Mouse (Mus musculus): ENCODE measurements around the gene Rabif. TPM values are rescaled to one million over a fixed set of nuclear protein-coding genes. Genes with fewer than 3 reads are reported as not detected.
A peak's percentile ranks its signal among the peaks of the same experiment; 100 is the strongest.
"Not testable (repeated sequence)": the region's sequence is repeated elsewhere in the genome, so short reads cannot be mapped to it uniquely, and the experiment has no call there.

Gene Rabif
- polyA plus RNA-seq, 1 experiment = 24.7 TPM

DNA sequence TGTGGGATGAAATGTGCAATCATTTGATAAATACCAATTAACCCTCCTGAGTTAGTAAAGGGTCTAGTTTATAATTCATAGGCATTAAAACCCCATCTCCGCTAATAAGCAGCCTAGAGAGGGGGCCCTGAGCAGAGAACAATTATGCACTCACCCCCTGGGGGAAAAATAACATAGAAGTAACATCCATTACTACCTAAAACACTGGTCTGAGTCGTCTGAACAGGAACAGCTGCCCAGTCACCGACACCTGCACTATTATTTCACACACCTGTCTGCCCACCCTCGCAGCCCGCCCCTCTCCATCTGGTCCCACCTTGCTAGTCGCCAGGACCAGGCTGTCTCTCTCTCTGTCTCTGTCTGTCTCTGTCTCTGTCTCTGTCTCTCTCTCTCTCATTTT lies 18.1 kb downstream of the Rabif start:
- no peak for DNase-seq (ENCODE audit: low spot score)

DNA sequence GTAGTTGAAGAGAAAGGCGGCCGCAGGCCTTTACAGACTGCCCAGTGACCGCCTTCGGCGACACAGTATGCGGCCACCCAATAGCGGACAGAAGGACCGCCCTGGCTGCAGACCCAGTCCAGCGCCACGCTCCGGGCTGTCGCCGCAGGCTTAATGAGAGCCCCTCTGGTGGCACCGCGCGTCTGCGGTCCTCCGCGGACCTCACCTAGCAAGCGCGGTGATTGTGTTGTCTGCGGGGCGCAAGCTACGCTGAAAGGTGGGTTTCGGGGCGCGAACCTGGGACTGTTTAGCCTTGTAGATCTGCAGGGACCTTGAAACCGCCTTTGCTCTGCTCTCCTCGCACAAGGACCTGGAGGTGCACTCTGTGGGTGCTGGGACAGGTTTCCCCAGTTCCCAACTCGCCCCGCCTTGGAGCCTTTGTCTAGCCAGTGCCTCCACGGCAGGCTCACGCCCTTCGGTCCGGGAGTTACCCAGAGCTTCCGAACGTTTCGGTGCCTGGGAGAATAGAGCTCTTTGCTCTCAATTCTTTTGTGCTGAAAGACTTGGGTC lies 18.9 kb downstream of the Rabif start:
- peak; percentile 55 for DNase-seq (ENCODE audit: low spot score)

DNA sequence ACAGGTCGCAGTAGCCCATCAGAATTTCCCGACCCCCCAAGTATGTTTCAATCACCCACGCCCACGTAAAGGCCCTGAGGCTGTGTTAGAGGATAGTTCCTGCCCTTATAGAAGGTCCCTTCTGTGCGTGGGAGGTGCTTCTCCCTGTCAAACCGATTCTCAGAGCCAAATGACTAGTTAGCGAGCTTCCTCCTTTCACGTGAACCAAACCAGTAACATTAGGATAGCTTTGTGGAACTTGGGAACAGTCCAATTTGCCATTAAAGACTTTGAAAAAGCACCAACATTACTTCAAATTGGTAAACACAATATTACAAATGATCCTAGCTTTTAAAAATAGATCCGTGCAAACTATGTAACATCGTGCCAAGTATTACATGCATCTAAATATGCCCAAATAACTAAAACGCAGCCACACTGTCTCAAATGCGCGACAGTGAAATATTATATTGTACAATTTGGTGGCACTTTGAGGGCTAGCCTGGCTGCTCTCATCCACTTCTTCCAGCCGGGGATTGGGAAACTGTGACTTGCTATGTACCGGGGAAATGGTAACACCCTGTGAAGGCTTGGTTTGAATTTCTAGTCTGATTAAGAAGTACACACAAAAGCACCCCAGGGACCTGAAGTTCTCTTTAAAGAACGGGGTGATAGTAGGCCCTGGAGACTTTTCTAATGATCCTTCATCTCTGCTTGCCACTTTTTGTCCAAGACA lies 19.6 kb downstream of the Rabif start:
- DNase-seq (ENCODE audit: low spot score) = no peak

GRCm38 (mm10) chr1:134515891-134516290 lies 21.4 kb downstream of the Rabif start:
- no peak for DNase-seq (ENCODE audit: low spot score)

DNA sequence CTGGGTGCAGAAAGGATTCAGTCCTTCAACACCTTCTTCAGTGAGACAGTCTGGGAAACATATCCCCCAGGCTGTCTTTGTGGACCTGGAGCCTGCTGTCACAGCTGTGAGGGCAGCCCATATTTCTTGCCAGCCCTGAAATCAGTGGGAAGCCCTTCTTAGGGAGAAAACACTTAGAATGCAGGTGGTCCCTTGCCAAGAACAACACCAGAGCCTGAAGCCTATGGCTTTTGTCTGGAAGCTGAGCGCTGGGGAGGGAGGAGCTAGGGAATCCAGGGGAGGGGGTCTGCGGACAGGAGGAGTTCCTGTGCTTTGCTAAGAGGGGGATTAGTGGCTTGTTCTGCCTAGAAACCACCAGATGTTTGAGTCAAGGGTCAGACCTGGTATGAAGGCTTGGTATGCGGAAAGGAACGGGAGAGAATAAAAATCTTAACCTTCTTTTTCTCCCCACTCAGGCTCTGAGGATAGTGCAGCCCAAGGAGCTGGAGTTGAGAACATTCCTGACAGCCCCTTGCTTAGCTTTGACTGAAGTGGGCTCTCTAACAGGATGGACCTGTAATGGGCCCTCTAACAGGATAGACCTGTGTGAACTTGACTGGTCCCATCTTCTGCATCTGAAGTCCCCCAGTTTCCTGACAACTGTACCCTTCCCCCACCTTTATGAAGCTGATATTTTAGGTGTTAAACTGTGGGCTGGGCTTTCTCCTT lies 22.2 kb downstream of the Rabif start:
- DNase-seq (ENCODE audit: low spot score) = no peak

GRCm38 (mm10) chr1:134517841-134518240 lies 23.4 kb downstream of the Rabif start:
- not testable (repeated sequence) for DNase-seq (ENCODE audit: low spot score)

- DNase-seq (ENCODE audit: low spot score) = peak; percentile 49
These were observed 24.2 kb downstream of the Rabif start for GRCm38 (mm10) chr1:134518677-134519076.

GRCm38 (mm10) chr1:134519201-134519600 lies 24.8 kb downstream of the Rabif start:
- DNase-seq (ENCODE audit: low spot score) = not testable (repeated sequence)

GRCm38 (mm10) chr1:134520001-134520721 lies 25.7 kb downstream of the Rabif start:
- DNase-seq (ENCODE audit: low spot score) = no peak

DNA sequence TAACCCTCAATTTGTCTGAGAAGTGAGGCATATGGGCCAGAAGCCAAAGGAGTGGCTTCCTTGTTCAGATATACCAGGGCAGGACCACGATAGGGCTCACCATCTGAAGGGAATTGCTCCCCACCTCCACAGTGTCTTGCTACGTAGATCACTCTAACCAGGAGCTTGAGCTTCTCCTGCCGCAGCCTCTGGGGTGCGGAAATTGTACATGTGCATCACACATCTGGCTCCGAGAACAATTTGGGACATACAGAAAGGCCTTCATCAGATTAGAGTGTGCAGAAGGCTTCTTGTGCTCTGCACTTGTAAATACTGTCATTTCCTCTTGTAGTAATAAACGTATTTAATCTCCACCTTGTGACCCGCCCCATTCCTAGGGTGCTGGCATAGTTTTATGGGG lies 26.7 kb downstream of the Rabif start:
- DNase-seq (ENCODE audit: low spot score) = no peak

DNA sequence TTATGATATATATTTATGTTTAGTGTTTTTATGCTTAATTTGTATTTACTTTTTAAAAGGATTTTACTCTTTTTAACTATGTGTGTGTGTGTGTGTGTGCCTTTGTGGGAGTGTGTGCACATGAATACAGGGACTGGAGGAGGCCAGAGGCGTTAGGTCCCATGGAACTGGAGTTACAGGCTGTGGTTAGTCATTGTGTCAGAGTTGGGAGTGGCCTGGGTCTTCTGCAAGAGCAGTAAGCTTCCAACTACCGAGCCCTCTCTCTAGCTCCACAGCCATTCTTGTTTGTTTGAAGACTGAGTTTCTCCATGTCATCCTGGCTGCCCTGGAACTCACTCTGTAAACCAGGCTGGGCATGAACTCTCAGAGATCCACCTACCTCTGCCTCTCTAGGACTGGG lies 27.9 kb downstream of the Rabif start:
- no peak for DNase-seq (ENCODE audit: low spot score)

GRCm38 (mm10) chr1:134524424-134524823 lies 30.0 kb downstream of the Rabif start:
- no peak for DNase-seq (ENCODE audit: low spot score)

GRCm38 (mm10) chr1:134525015-134525414 lies 30.6 kb downstream of the Rabif start:
- DNase-seq (ENCODE audit: low spot score) = no peak

DNA sequence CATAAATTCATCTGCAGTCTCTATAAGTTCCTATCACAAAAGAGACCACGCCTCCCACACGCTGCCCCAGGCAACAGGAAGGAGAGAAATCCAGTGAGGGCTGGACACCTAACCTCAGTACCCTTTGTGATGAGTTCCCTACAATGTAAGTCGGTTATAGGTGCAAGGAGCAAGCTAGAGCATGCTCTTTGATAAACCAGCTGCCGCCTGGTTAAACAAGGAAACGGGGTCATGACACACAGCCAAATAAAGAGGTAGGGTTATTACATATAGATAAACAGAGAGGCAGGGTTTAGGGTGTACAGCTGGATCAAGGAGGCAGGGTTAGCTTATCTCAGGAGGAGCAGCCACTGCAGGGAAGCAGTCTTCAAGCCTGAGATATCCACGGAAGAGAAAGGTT lies 32.3 kb downstream of the Rabif start:
- DNase-seq (ENCODE audit: low spot score) = no peak

- no peak for DNase-seq (ENCODE audit: low spot score)
These were observed 36.2 kb downstream of the Rabif start for GRCm38 (mm10) chr1:134530618-134531017.

GRCm38 (mm10) chr1:134533710-134534109 lies 39.3 kb downstream of the Rabif start:
- DNase-seq (ENCODE audit: low spot score) = not testable (repeated sequence)

DNA sequence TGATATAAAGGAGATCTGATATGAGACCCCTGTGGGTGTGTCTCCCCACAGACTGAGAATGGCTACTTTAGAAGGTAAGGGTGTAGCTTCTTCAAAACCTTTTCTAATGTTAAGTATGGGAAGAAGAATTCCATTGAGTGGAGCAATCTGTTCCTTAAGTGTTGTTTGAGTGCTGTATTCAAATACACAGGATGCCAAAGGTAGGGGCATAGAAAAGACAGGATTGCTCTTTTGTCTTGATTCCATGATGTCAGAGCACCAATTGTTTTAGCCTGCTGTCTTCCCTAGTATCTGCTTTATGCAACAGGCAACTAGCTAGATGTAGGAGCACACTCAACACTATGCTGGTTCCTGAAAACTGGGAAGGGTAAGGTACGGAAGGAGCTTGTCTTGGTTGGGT lies 40.6 kb downstream of the Rabif start:
- DNase-seq (ENCODE audit: low spot score) = no peak

- DNase-seq (ENCODE audit: low spot score) = no peak
These were observed 41.1 kb downstream of the Rabif start for GRCm38 (mm10) chr1:134535513-134535912.

DNA sequence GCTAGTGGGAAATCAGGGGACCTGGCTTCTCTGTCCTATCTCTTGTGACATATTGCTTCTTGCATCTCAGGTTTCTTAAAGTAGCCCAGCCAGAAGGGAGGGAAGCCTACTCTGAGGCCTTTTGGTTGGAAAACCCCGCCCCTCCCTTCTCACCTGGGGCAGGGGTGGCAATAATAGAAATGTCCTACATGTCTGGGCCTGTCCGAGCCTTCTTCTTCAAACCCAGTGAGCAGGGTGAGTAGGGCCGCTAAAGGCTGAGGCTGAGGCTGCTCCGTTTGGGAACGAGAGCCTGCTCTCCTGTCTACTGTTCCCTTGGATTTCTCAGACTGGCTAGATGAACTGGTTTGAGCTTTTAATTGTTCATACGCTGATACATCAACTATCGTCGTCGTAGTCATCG lies 46.2 kb downstream of the Rabif start:
- DNase-seq (ENCODE audit: low spot score) = no peak

DNA sequence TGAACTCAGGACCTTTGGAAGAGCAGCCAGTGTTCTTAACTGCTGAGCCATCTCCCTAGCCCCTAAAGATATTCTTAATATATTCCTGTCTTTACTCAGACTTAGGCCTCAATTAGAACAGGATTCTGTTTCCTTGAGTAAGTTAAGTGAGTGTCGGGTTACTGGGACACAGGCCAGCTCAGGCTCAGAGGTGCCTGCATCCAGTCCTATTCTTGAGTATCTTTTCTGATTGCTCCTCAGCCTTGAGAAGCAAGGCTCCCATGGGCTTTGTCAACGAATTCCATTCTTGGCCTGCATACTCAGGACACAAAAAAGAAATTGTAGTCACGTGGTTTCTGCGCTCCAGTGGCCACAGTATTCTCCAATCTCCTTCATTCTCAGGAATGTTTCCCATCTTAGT lies 53.8 kb downstream of the Rabif start:
- no peak for DNase-seq (ENCODE audit: low spot score)

- no peak for DNase-seq (ENCODE audit: low spot score)
These were observed 55.2 kb downstream of the Rabif start, which contains the start of gene Mgat4e for GRCm38 (mm10) chr1:134549632-134550132. Gene Mgat4e (minus strand): TSS chr1:134549682.

DNA sequence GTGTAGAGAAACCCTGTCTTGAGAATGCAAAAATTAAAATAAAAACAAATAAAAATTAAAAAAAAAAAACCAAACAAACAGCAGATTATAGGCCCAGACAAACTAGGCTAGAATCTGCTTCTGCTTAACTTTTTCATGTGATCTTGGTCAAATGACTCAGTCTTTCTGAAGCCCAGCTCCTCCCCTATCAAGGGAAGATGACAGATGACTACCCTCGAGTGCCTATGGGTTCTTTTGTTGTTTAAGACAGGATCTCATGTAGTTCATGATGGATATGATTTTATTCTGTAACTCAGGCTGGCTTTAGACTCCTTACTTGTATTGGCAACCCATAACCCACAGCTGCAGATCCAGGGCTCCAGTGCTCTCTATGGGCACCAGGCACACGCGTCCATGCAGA lies 57.4 kb downstream of the Rabif start:
- DNase-seq (ENCODE audit: low spot score) = no peak

All from urinary bladder, adult 2 months (tissue).